In the genomic region with DNA sequence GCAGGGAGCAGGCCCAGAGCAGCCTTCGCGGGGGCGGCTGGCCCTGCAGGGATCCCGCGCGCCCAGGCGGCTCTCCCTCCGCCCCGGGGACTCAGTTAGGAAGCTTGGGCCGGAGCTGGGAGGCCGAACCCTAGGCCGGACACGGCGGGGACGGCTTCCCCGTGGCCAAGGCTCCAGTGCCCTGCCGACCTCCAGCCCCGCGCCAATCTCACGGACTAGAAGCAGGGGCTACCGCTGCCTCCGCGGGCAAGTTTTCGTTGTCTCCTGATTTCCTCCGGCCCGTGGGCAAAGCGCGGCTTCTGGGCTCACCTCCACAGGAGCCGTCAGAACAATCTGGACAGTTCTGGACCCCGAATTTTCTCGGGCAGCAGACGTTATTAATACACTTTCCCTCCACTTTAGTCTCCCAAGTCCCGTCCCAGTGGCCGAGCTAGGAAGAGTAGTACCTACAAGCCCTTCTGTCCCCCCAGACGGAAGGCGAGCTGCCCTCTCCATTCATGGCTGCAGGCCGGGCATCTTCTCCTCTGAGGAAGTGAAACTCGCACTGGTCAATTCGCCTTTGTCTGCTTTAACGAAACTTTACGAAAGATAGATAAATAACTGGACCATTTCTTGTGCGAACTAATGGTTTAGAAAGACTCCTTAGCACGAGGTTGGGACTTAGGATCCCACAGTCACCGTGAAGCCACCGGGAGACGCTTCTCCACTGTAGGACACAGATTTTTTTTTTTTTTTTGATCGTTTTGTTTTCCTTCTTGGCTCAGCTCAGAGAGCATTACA, we compare ENCODE assay signal across 7 mouse cellular contexts. TPM values are rescaled to one million over a fixed set of nuclear protein-coding genes. Genes with fewer than 3 reads are reported as not detected.
A peak's percentile ranks its signal among the peaks of the same experiment; 100 is the strongest.
DNase-seq lines count a peak whose midpoint lies in the region; ATAC-seq and TF ChIP-seq lines count a peak whose summit lies in the region.

No protein-coding gene starts in this region.

- no peaks in the 10 kb centered on the region for H3K9me3 ChIP-seq in heart, embryonic 14.5 days (ENCODE audit: control insufficient read depth, low read length)
- no peaks in the 10 kb centered on the region for H3K9me3 ChIP-seq in kidney, postnatal 0 days (replicated peaks; ENCODE audit: low read length)
- no peaks in the 10 kb centered on the region for H3K9me3 ChIP-seq in midbrain, embryonic 10.5 days (replicated peaks)

- peak overlapping the region; percentile 92 for H3K27ac ChIP-seq in testis, adult 2 months (ENCODE audit: control insufficient read depth, insufficient read depth, low read depth, low read length)
- H3K27ac ChIP-seq in heart, embryonic 14.5 days (replicated peaks in 1 of 2; ENCODE audit: control insufficient read depth in 1 of 2, insufficient read depth in 1 of 2, low read depth in 2 of 2, low read length in 2 of 2) = no peak overlapping the region
- H3K27ac ChIP-seq in kidney, postnatal 0 days = no peak overlapping the region
- H3K27ac ChIP-seq in midbrain, embryonic 10.5 days (replicated peaks) = peak overlapping the region; percentile 100

- no peak for DNase-seq in testis, postnatal 14 days (ENCODE audit: low spot score)
- DNase-seq in embryo, embryonic 10.5 days (ENCODE audit: low spot score) = peak; percentile 72
- DNase-seq in kidney, postnatal 0 days (ENCODE audit: low spot score) = peak; percentile 32
- peak; percentile 75 for DNase-seq in midbrain, embryonic 10.5 days (ENCODE audit: low spot score)
- DNase-seq in natural killer cell, adult 2 months (ENCODE audit: low spot score in 2 of 2) = no peak

- TF ChIP-seq CTCF in testis, adult 2 months (IDR thresholded peaks at IDR 0.05; ENCODE audit: control insufficient read depth, insufficient read depth, insufficient replicate concordance, low read depth, low read length) = no peak
- no peak for TF ChIP-seq CTCF in kidney, postnatal 0 days (IDR thresholded peaks at IDR 0.05; ENCODE audit: low read depth)

- TF ChIP-seq POLR2A in testis, adult 2 months (IDR thresholded peaks at IDR 0.05; ENCODE audit: control insufficient read depth, low read depth, low read length) = no peak

- WGBS in heart, embryonic 14.5 days = under 1% methylated on average over 44 of the region's 47 CpGs
- 2% methylated on average over 46 of the region's 47 CpGs for WGBS in kidney, postnatal 0 days
- WGBS in midbrain, embryonic 10.5 days = under 1% methylated on average over 47 of the region's 47 CpGs

- no peak overlapping the region for H3K9ac ChIP-seq in heart, embryonic 14.5 days (ENCODE audit: low read length)
- no peak overlapping the region for H3K9ac ChIP-seq in kidney, postnatal 0 days (ENCODE audit: low read depth, low read length)

- H3K4me1 ChIP-seq in testis, adult 2 months (ENCODE audit: control insufficient read depth, insufficient read depth, low read length) = peaks cover 33% of the 10 kb centered on the region
- H3K4me1 ChIP-seq in heart, embryonic 14.5 days (ENCODE audit: control insufficient read depth in 2 of 2, insufficient read depth in 2 of 2, low read length in 2 of 2) = peaks cover 6 to 11% of the 10 kb centered on the region in 2 experiments; a peak in 3 of 4 replicates
- H3K4me1 ChIP-seq in kidney, postnatal 0 days (replicated peaks; ENCODE audit: insufficient read depth, low read length) = peaks cover 9% of the 10 kb centered on the region; the same call in 1 of the 2 replicates
- peaks cover 61% of the 10 kb centered on the region for H3K4me1 ChIP-seq in midbrain, embryonic 10.5 days

- ATAC-seq in heart, embryonic 14.5 days (ENCODE audit: insufficient number of reproducible peaks, insufficient read depth, low FRiP score, low read depth) = no peak
- ATAC-seq in kidney, postnatal 0 days (replicated peaks; ENCODE audit: low FRiP score, low read depth) = 0 out of 2 replicates have a peak, but pooled peaks have one; percentile 16

- peaks cover 5% of the 10 kb centered on the region; the same call in 1 of the 2 replicates for H3K27me3 ChIP-seq in testis, adult 2 months (ENCODE audit: control insufficient read depth, insufficient read depth, low read length)
- H3K27me3 ChIP-seq in heart, embryonic 14.5 days (ENCODE audit: control insufficient read depth, insufficient read depth, low read length) = peaks cover 73% of the 10 kb centered on the region
- H3K27me3 ChIP-seq in kidney, postnatal 0 days (ENCODE audit: insufficient read depth, low read length) = peaks cover 80% of the 10 kb centered on the region
- H3K27me3 ChIP-seq in midbrain, embryonic 10.5 days (ENCODE audit: low read depth, poor library complexity, severe bottlenecking) = peaks cover 94% of the 10 kb centered on the region

- 0 out of 2 replicates have a peak overlapping the region, but pooled peaks have one; percentile 2 for H3K4me2 ChIP-seq in heart, embryonic 14.5 days (ENCODE audit: low read length)
- H3K4me2 ChIP-seq in kidney, postnatal 0 days (ENCODE audit: low read length) = 0 out of 2 replicates have a peak overlapping the region, but pooled peaks have one; percentile 17

- peak overlapping the region; percentile 79 for H3K4me3 ChIP-seq in testis, adult 2 months (ENCODE audit: control insufficient read depth, low read depth, low read length)
- 0 out of 4 replicates have a peak overlapping the region, but pooled peaks of 1 of the 2 experiments have one; percentile 4 for H3K4me3 ChIP-seq in heart, embryonic 14.5 days (ENCODE audit: control insufficient read depth in 1 of 2, insufficient read depth in 1 of 2, low read depth in 1 of 2, low read length in 2 of 2)
- H3K4me3 ChIP-seq in kidney, postnatal 0 days (replicated peaks; ENCODE audit: low read depth, low read length) = no peak overlapping the region
- peak overlapping the region; percentile 85 for H3K4me3 ChIP-seq in midbrain, embryonic 10.5 days

- no peaks in the 10 kb centered on the region for H3K36me3 ChIP-seq in testis, adult 2 months (ENCODE audit: control insufficient read depth, insufficient read depth, low read length)
- H3K36me3 ChIP-seq in heart, embryonic 14.5 days (ENCODE audit: control insufficient read depth, insufficient read depth, low read length) = no peaks in the 10 kb centered on the region
- H3K36me3 ChIP-seq in kidney, postnatal 0 days (ENCODE audit: insufficient read depth, low read length) = no peaks in the 10 kb centered on the region
- peaks cover 51% of the 10 kb centered on the region for H3K36me3 ChIP-seq in midbrain, embryonic 10.5 days

RNA-seq across cellular contexts. Expression of gene Otx1, which starts 8.9 kb away (rescaled TPM):
- polyA plus RNA-seq in testis, adult 2 months (2012; rRNA removed) = 0.11 and 0.23 TPM in 2 replicates
- polyA plus RNA-seq in heart, embryonic 14.5 days (2014; fragmentation: Nextera tagmentation; extraction: Ambion mirVana) = 0.05 TPM in 1 of 2 replicates, not detected in the other
- polyA plus RNA-seq in kidney, postnatal 0 days (2015; fragmentation: Nextera tagmentation; extraction: Ambion mirVana) = not detected in 2 replicates
- polyA plus RNA-seq in midbrain, embryonic 10.5 days (2016; fragmentation: Nextera tagmentation; extraction: Ambion mirVana) = 44.5 and 54.8 TPM in 2 replicates

Comparison
In these comparisons a context has a peak if more than half of its experiments do, and no peak if none do; other contexts are left out.
1. H3K27ac ChIP-seq: peak in testis, adult 2 months (single experiment) and midbrain, embryonic 10.5 days (single experiment); none in heart, embryonic 14.5 days (0 of 2) and kidney, postnatal 0 days (single experiment).
2. DNase-seq: peak in embryo, embryonic 10.5 days (single experiment), kidney, postnatal 0 days (single experiment) and midbrain, embryonic 10.5 days (single experiment); none in testis, postnatal 14 days (single experiment) and natural killer cell, adult 2 months (0 of 2).
3. RNA of gene Otx1, which starts 8.9 kb away (polyA plus RNA-seq): 44.5 to 54.8 TPM in midbrain, embryonic 10.5 days; 0.11 to 0.23 TPM in testis, adult 2 months, 0.05 TPM in heart, embryonic 14.5 days and not detected in kidney, postnatal 0 days; every median in the first group is over 10 times any median in the second.